Mouse (Mus musculus) CD4-positive, CD25-positive, alpha-beta regulatory T cell, adult 4 months (primary cell): ENCODE data around the gene Ccdc61. TPM values are rescaled to one million over a fixed set of nuclear protein-coding genes. Genes with fewer than 3 reads are reported as not detected.
A peak's percentile ranks its signal among the peaks of the same experiment; 100 is the strongest.

Experiments
- ATAC-seq: one replicate; pipeline ENCODE4 v1.8.0; 2017
- polyA plus RNA-seq, 2 experiments: library from polyadenylated mRNA; unstranded; fragments of 100-300 nt; shearing (Covaris generic); gene quantifications; one replicate each; pipeline ENCODE4 v1.2.1; 2017

Gene Ccdc61
- 1 to 10 TPM; 7.6 to 8.9 TPM for polyA plus RNA-seq

DNA sequence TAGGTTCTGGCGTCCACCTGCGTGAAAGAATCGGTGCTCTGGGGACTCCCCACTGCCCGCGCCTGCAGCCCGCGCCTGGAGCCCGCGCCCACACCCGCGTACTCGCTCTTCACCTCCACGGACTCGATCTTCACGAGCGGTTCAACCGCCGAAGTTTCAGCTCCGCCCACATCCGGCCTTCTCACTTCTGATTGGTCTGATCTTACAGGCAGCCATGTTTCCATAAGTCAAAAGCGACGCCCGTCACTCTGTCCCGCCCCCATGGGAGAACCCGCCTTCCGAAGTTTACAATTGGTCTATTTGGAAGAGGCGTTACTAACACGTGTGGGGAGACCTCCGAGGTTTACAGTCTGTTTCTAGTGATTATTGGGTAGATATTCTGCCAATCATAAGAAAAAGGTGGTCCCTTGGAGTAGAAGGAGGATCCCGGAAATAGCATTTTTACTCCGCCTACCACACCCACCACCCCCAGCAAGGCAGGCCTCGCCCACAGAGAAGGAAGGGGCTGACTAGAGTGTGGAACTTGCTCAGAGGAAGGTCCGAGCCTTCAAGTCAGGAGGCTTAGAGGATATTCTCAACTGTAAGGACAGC is at the start of gene Ccdc61:
Ccdc61 (minus strand) TSS at position 175 of the 591 bp plus-strand sequence.
- peak; percentile 97 for ATAC-seq

- ATAC-seq = peak; percentile 55
Measured at GRCm38 (mm10) chr7:18959446-18959845, 49.2 kb upstream of the Ccdc61 start.

DNA sequence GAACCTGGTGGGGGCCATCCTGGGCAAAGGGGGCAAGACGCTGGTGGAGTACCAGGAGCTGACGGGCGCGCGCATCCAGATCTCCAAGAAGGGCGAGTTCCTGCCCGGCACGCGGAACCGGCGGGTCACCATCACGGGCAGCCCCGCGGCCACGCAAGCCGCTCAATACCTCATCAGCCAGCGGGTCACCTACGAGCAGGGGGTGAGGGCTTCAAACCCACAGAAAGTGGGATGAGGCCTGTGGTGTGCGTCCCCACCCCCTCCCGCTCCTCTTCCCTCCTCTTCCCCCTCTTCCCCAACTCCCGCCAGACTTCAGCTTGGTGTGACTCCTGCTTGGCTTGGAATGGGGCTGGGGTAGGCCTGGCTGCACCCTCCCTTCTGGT is 48.2 kb upstream of the Ccdc61 start:
- ATAC-seq = no peak

DNA sequence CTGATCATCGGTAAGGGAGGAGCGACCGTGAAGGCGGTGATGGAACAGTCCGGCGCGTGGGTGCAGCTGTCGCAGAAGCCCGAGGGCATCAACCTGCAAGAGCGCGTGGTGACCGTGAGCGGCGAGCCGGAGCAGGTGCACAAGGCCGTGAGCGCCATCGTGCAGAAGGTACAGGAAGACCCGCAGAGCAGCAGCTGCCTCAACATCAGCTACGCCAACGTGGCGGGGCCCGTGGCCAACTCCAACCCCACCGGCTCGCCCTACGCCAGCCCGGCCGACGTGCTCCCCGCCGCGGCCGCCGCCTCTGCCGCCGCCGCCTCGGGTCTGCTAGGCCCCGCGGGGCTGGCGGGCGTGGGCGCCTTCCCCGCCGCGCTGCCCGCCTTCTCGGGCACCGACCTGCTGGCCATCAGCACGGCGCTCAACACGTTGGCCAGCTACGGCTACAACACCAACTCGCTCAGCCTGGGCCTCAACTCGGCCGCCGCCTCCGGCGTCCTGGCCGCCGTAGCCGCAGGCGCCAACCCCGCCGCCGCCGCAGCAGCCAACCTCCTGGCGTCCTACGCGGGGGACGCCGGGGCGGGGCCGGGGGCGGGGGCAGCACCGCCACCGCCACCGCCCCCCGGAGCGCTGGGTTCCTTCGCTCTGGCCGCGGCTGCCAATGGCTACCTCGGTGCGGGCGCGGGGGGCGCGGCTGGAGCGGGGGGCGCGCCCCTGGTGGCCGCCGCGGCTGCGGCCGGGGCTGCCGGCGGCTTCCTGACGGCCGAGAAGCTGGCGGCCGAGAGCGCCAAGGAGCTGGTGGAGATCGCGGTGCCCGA is 47.6 kb upstream of the Ccdc61 start:
- peak; percentile 50 for ATAC-seq

GRCm38 (mm10) chr7:18951397-18951796 is 41.2 kb upstream of the Ccdc61 start:
- no peak for ATAC-seq

- peak; percentile 47 for ATAC-seq
Measured at GRCm38 (mm10) chr7:18950523-18951315, 40.5 kb upstream of the Ccdc61 start.

- ATAC-seq = no peak
Measured at GRCm38 (mm10) chr7:18949781-18950522, 39.7 kb upstream of the Ccdc61 start.

- no peak for ATAC-seq
Measured at GRCm38 (mm10) chr7:18948151-18948550, 37.9 kb upstream of the Ccdc61 start.

GRCm38 (mm10) chr7:18942815-18943214 is 32.6 kb upstream of the Ccdc61 start:
- ATAC-seq = no peak

GRCm38 (mm10) chr7:18942376-18942775 is 32.2 kb upstream of the Ccdc61 start:
- no peak for ATAC-seq

DNA sequence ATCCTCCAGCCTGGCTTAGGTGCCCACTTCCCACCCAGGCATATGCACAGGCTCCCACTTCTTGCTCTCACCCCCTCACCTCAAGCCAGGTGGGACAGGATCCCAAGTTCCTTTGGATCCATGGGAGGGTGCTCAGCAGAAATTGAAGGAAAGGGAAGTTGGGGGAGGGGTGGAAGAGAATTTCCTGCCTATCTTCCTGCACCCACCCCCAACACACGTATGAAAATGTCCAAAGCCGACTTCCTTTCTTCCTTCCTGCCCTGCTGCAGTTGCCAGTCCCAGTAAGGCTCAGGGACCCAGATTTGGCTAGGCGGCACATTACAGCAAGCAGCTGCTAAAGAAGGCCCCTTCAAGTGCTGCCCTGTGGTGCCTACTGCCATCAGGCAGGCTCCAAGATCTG is 17.5 kb upstream of the Ccdc61 start:
- ATAC-seq = no peak

DNA sequence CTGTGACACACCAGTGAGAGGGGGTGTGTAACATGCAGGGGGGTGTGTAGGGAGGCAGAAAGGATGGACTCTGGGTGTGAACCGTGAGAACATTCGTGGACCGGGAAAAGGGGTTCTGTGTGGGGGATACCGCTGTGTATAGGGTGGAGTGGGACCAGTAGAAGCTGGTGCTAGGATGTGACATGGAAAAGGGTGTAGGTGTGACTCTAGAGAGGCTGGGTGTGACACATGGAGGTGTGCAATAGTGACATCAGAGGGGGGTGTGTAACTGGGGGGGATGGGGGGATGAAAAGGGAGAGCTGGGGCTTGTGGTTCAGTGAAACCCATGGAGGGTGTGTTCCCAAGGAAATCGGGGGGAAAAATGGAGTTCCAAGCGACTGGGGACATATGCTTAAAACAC is 16.7 kb upstream of the Ccdc61 start:
- ATAC-seq = no peak

DNA sequence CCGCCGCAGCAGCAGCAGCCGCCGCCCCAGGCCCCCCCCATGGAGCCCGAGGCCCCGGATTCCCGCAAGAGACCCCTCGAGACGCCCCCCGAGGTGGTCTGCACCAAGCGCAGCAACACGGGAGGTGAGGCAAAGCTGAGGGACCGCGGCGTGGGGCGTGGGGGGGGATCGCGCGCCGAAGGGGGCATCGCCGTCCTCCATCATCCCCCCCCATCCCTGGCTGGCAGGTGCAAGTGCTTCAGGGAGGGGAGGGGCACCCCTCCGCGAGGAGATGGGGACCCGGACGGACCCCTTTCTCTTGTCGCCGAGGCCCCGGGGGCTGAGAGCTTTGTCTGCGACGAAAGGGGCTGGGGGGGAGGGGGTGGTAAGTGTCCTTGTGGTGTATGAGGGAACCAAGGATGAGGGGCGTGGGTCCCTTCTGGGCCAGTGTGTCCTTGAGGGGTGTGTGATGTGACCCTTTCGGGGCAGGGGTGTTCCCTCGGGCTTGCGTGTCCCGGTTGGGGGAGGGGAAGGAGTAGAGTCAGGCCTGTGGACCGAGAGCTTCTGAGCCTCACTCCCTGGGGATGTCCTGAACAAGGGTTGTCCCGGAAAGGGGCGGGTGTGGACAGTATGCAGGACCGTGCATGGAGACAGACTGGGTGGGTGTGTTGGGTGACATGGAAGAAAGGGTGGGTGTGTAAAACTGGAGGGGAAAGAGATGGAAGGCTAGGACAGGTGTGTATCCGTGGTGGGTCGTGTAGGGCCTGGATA is 16.0 kb upstream of the Ccdc61 start:
- ATAC-seq = no peak

- peak; percentile 47 for ATAC-seq
Measured at GRCm38 (mm10) chr7:18925162-18925938, 15.1 kb upstream of the Ccdc61 start, which contains the start of gene Nova2. Gene Nova2, plus strand, starts transcription at chr7:18925888.

- no peak for ATAC-seq
Measured at GRCm38 (mm10) chr7:18924321-18924720, 14.1 kb upstream of the Ccdc61 start.

GRCm38 (mm10) chr7:18923711-18924191 is 13.5 kb upstream of the Ccdc61 start:
- ATAC-seq = no peak

DNA sequence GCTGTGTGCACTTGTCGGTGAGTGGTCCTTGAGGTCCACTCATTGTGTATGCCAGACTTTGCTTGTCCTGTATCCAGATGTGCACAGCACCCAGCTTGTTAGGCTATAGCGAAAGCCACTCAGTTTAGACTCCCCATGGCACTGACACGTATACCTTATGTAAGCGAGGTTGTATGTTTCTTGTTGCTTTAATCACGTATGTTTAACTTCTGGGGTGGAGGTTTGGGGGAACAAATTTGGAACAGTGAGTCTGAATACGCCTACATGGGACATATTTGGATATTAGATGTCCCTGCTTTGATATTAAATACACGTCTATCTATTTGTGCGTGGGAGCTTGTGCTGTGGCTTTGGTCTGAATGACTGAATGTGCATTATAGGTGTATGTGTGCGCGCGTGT is 13.1 kb upstream of the Ccdc61 start:
- no peak for ATAC-seq

GRCm38 (mm10) chr7:18922807-18923206 is 12.6 kb upstream of the Ccdc61 start:
- ATAC-seq = no peak

- ATAC-seq = peak; percentile 45
Measured at GRCm38 (mm10) chr7:18921069-18921468, 10.9 kb upstream of the Ccdc61 start.

- ATAC-seq = no peak
Measured at GRCm38 (mm10) chr7:18917931-18918330, 7.7 kb upstream of the Ccdc61 start.

DNA sequence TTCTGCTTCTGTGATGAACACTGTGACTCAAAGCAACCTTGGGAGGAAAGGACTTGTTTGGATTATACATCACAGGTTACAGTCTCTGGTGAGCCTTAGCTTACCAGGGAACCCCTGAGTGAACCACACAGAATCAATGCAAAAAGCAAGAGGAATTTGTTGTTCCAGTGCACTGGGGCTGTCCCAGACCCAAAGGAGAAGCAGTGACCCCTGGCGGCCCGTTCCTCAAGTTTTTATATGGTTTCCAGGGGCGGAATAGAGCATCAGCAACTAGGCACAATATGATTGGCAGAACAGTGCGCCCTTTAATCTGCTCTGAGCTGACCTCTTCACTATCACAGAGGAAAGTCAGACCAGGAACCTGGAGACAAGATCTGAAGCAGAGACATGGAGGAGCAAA is 6.0 kb upstream of the Ccdc61 start:
- ATAC-seq = no peak
